Mouse (Mus musculus) spleen, adult 2 months (tissue): ENCODE results near the gene Rcsd1. TPM values are rescaled to one million over a fixed set of nuclear protein-coding genes. Genes with fewer than 3 reads are reported as not detected.

Source experiments
- DNase-seq, 2 experiments: peaks; one replicate each; pipeline versions ENCODE4 v3.0.0 to v3.0.0-alpha.2; 2012 to 2021; ENCODE audit warnings: low spot score in 2 of 2, low read depth in 1 of 2
- H3K27ac ChIP-seq: fragments of 200-500 bp; 2 replicates; pipeline ENCODE4 v1.5.1; 2012; ENCODE audit warnings: low read length, inconsistent platforms; ENCODE audit not compliant: insufficient read depth
- H3K27me3 ChIP-seq: fragments of 200-500 bp; 2 replicates; pipeline ENCODE4 v1.6.1; 2012; ENCODE audit warnings: mild to moderate bottlenecking, moderate library complexity, low read length, inconsistent platforms; ENCODE audit not compliant: control insufficient read depth, insufficient read depth
- H3K36me3 ChIP-seq: fragments of 200-500 bp; 2 replicates; pipeline ENCODE4 v1.6.1; 2012; ENCODE audit warnings: mild to moderate bottlenecking, low read length, inconsistent platforms; ENCODE audit not compliant: control insufficient read depth, insufficient read depth
- H3K4me1 ChIP-seq: fragments of 200-500 bp; 2 replicates; pipeline ENCODE4 v1.6.1; 2011; ENCODE audit warnings: inconsistent platforms; ENCODE audit not compliant: control insufficient read depth, insufficient read depth, insufficient read length
- H3K4me3 ChIP-seq: fragments of 200-500 bp; 2 replicates; pipeline ENCODE4 v1.5.1; 2011; ENCODE audit warnings: mild to moderate bottlenecking, inconsistent platforms; ENCODE audit not compliant: insufficient read depth, insufficient read length; ENCODE audit errors: extremely low read depth
- CTCF ChIP-seq: fragments of 200-500 bp; IDR thresholded peaks from 2 replicates; pipeline ENCODE4 v1.5.1; 2011; ENCODE audit warnings: mild to moderate bottlenecking, inconsistent platforms; ENCODE audit not compliant: insufficient read depth, insufficient read length, insufficient replicate concordance; ENCODE audit errors: extremely low read depth
- POLR2A ChIP-seq: fragments of 200-500 bp; IDR thresholded peaks from 2 replicates; pipeline ENCODE4 v1.6.1; 2011; ENCODE audit warnings: low read depth, low read length, inconsistent platforms
- whole genome bisulfite sequencing: fragments of 180-500 bp; shearing (Covaris S2); methylation state at CpG from one replicate; pipeline ENCODE4 v1.1.7; 2018; 5-methylcytosine and 5-hydroxymethylcytosine counted together
- polyA plus RNA-seq: library from polyadenylated mRNA; depleted of rRNA; stranded (reverse); fragments of >200 nt; gene quantifications from 2 replicates; pipeline ENCODE4 v1.2.3, GENCODE M21; 2012

The Rcsd1 gene
- polyA plus RNA-seq, 1 experiment = 68.3 TPM

DNA sequence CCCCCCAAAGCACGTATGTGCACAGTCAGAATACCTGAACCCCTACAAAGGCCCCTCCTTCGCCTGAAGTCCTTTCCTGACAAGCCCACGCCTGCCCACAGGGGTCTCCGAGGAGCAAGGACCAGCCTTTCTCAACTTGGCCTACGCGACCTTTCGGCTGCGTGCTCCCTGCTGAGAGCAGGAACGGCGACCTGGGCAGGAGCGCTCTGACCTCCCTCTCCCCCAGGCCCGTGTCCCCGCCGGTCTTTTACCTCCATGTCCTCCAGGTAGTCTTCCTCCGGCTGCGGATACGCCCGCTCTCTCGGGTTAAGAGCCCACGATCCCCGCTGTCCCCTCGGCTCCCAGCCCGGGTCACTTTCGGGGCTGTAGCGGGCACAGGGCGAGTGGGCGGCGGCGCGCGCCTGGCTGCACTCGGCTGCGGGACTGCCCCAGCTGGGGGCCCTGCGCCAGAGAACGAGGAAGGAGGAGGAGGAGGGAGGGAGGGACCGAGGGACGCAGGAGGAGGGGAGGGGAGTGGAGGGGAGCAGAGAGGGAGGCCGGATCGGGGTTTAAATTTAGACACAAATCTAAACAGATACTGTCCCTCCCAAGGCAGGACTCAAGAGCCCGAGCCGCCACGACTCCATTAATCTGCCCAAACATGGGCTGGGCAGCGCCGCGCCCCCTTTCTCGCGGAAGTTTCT lies 1.8 kb downstream of the Rcsd1 start:
- Histone ChIP-seq H3K4me3 (peak overlapping the region; percentile 94), H3K4me1 (peaks cover 33% of the 10 kb centered on the region; the same call in 1 of the 2 replicates), H3K27me3 (no peaks in the 10 kb centered on the region), H3K36me3 (peaks cover 4% of the 10 kb centered on the region; the same call in 1 of the 2 replicates), H3K27ac (peak overlapping the region; percentile 98)
- TF ChIP-seq POLR2A = no peak; the same call in 1 of the 2 replicates
- TF ChIP-seq CTCF = no peak
- peak in 1 of 2 experiments; percentile 82 for DNase-seq
- WGBS = under 1% methylated on average over 47 of the region's 47 CpGs

DNA sequence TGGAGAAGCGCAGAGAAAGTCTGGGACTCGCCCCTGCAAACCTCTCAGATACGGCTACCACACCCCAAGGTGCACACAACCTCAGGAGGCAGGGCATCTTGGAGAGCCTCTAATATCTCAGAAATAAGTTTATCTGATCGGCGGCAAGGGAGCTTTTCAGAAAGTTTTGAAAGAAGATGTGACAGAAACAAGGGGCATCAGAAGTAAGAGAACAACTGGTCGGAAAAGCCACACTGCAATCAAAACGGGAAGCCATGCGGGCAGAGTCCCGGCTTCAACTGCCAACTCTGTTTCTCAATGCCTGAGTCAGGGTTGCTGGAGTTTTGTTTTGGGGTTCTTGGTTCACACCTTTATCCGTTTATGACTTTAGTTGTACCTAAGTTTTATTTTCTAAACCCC lies 2.3 kb downstream of the Rcsd1 start:
- no peak for TF ChIP-seq CTCF
- no peaks in the 10 kb centered on the region for H3K27me3 ChIP-seq
- peak overlapping the region; percentile 94 for H3K4me3 ChIP-seq
- H3K4me1 ChIP-seq = peaks cover 38% of the 10 kb centered on the region; the same call in 1 of the 2 replicates
- peaks cover 4% of the 10 kb centered on the region; the same call in 1 of the 2 replicates for H3K36me3 ChIP-seq
- WGBS = under 1% methylated on average over 10 of the region's 10 CpGs
- peak overlapping the region; percentile 98 for H3K27ac ChIP-seq
- DNase-seq = no peak

DNA sequence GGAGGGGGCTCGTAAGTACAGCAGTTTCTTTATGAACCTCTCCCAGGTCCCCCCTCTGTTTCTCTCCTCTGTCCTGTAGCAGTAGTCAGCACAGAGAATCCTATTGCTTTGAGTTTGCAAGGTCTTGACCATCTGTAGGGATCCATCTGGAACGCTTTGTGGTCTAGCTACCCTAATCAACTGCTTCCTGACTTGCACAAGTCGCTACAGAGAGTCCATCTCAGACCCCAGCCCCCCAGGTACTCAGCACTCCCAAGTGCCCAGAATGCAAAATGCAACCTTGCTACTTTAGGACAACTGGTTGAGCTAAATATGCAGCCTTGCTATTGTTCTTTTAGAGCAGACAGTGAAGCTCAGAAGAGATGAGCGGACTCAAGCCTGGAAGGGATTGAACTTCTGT lies 3.1 kb downstream of the Rcsd1 start:
- Histone ChIP-seq H3K27me3 (no peaks in the 10 kb centered on the region), H3K4me3 (peak overlapping the region; percentile 94), H3K36me3 (peaks cover 4% of the 10 kb centered on the region; the same call in 1 of the 2 replicates), H3K4me1 (peaks cover 45% of the 10 kb centered on the region; the same call in 1 of the 2 replicates), H3K27ac (peak overlapping the region; percentile 98)
- TF ChIP-seq POLR2A = no peak
- no peak for TF ChIP-seq CTCF
- WGBS = 11% methylated on average over 4 of the region's 4 CpGs
- DNase-seq = no peak

DNA sequence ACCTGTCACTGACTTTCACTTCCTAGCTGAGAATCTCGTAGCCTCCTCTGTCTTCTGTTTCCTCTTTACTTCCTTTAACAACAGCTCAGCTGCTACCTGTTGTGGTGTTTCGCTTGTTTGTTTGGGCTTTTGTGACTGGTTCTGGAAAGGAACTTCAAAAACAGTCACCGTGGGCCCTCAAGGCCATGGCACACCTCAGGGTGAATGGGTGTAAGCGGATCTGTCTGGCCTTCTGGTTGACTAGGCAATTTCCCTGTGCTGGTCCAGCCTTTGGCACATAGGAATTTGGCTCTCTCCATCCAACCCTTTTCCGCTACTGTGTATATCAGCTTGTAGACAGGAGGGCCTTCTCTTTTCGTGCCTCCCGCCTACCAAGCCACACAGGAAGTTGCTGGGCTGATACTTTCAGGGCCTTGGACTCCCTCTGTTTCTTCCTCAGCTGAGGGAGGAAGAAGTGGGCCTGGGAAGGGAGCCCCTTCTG lies 3.6 kb downstream of the Rcsd1 start:
- Histone ChIP-seq H3K36me3 (peaks cover 4% of the 10 kb centered on the region; the same call in 1 of the 2 replicates), H3K27me3 (no peaks in the 10 kb centered on the region), H3K4me1 (peaks cover 49% of the 10 kb centered on the region; the same call in 1 of the 2 replicates), H3K4me3 (peak overlapping the region; percentile 94), H3K27ac (peak overlapping the region; percentile 98)
- DNase-seq = peak in 1 of 2 experiments; percentile 56
- 12% methylated on average over 7 of the region's 7 CpGs for WGBS
- TF ChIP-seq CTCF (no peak), POLR2A (no peak)

DNA sequence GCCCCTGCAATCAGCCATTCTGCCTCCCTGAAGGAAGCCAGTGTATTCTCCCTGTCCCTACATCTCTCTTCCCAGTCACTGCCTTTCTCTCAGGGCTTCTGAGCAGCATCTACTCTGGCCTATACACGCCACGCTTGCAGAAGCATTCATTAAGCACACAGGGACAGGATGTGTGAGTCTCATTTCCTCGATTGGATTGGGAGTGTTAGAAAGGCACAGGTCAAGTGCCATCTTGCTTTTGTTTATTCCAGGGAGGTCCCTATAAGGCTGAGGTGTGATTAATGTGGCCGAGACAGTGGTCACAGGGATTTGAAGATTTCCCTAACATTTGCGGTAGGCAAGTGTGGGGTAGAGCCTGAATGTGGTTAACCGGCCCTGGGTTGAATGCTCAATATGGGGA lies 4.2 kb downstream of the Rcsd1 start:
- Histone ChIP-seq H3K4me1 (peaks cover 49% of the 10 kb centered on the region; the same call in 1 of the 2 replicates), H3K27ac (peak overlapping the region; percentile 98), H3K4me3 (peak overlapping the region; percentile 94; the same call in 1 of the 2 replicates), H3K27me3 (no peaks in the 10 kb centered on the region), H3K36me3 (peaks cover 4% of the 10 kb centered on the region; the same call in 1 of the 2 replicates)
- TF ChIP-seq POLR2A (no peak), CTCF (no peak)
- no peak for DNase-seq
- 23% methylated on average over 6 of the region's 6 CpGs for WGBS

DNA sequence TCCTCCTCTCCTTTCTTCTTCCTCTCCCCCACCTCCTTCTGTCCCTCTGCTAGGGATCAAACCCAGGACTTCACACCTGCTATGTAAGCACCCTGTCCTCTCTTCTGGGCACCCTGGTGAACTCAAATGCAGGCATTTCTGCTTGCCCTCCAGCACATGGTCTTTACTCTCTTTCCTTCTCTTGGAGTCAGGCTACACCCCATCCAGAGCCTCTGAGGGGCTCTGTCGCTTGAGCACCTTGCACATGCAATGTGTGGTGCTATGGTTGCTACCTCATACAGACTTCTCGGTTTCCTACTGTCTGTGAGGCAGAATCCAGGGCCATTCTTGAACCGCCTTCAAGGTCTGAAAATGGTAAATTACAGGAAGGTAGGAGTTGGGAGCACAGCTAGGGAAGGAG lies 4.7 kb downstream of the Rcsd1 start:
- H3K4me3 ChIP-seq = no peak overlapping the region; the same call in 1 of the 2 replicates
- 65% methylated on average over 3 of the region's 3 CpGs for WGBS
- DNase-seq = no peak
- no peak for TF ChIP-seq CTCF
- TF ChIP-seq POLR2A = no peak
- H3K27ac ChIP-seq = peak overlapping the region; percentile 98
- H3K36me3 ChIP-seq = peaks cover 7% of the 10 kb centered on the region; the same call in 1 of the 2 replicates
- H3K27me3 ChIP-seq = no peaks in the 10 kb centered on the region
- H3K4me1 ChIP-seq = peaks cover 49% of the 10 kb centered on the region; the same call in 1 of the 2 replicates
